Mouse (Mus musculus) hindbrain, embryonic 10.5 days (tissue): ENCODE data around the gene Ankrd39. TPM values are rescaled to one million over a fixed set of nuclear protein-coding genes. Genes with fewer than 3 reads are reported as not detected.

Experiments used
- DNase-seq: peaks from one replicate; pipeline ENCODE4 v3.0.0-alpha.2; 2017; ENCODE audit warnings: low spot score
- H3K27ac ChIP-seq: fragments of 300-500 bp; sonication (generic); 2 replicates; pipeline ENCODE4 v1.5.1; 2016; ENCODE audit warnings: mild to moderate bottlenecking, moderate library complexity
- H3K27me3 ChIP-seq: fragments of 300-500 bp; sonication (generic); 2 replicates; pipeline ENCODE4 v1.6.1; 2016; ENCODE audit warnings: mild to moderate bottlenecking; ENCODE audit not compliant: poor library complexity, insufficient read depth, severe bottlenecking
- H3K36me3 ChIP-seq: fragments of 300-500 bp; sonication (generic); 2 replicates; pipeline ENCODE4 v1.6.1; 2016; ENCODE audit warnings: mild to moderate bottlenecking, moderate library complexity
- H3K4me1 ChIP-seq: fragments of 300-500 bp; sonication (generic); replicated peaks from 2 replicates; pipeline ENCODE4 v1.6.1; 2016; ENCODE audit warnings: mild to moderate bottlenecking
- H3K4me3 ChIP-seq: fragments of 300-500 bp; sonication (generic); 2 replicates; pipeline ENCODE4 v1.5.1; 2016; ENCODE audit warnings: mild to moderate bottlenecking, moderate library complexity
- H3K9me3 ChIP-seq: fragments of 300-500 bp; sonication (generic); 2 replicates; pipeline ENCODE4 v1.6.1; 2016; ENCODE audit warnings: mild to moderate bottlenecking, moderate library complexity
- WGBS: fragments of 180-500 bp; shearing (Covaris S2); methylation state at CpG from one replicate; pipeline ENCODE4 v1.1.7; 2016; 5-methylcytosine and 5-hydroxymethylcytosine counted together
- polyA plus RNA-seq: library from polyadenylated mRNA; unstranded; fragments of >200 nt; fragmentation: Nextera tagmentation; extraction: Ambion mirVana; gene quantifications from 2 replicates; pipeline ENCODE4 v1.2.1, GENCODE M21; 2016

Ankrd39 gene
- 16.9 and 20.6 TPM in 2 replicates for polyA plus RNA-seq

GRCm38 (mm10) chr1:36546888-36547471 lies at the start of gene Ankrd39:
Gene Ankrd39 (minus strand): TSS chr1:36547445.
- no peaks in the 10 kb centered on the region for H3K27me3 ChIP-seq
- DNase-seq, result peak; percentile 98
- peaks cover 54% of the 10 kb centered on the region for H3K36me3 ChIP-seq
- under 1% methylated on average over 43 of the region's 43 CpGs for WGBS
- H3K27ac ChIP-seq, result peak within 1 kb of the TSS; percentile 90
- H3K4me1 ChIP-seq, result peaks cover 53% of the 10 kb centered on the region
- peak within 1 kb of the TSS; percentile 70 for H3K4me3 ChIP-seq
- H3K9me3 ChIP-seq, result no peaks in the 10 kb centered on the region

GRCm38 (mm10) chr1:36596114-36596513 lies 48.9 kb upstream of the Ankrd39 start:
- Histone ChIP-seq H3K27ac (peak overlapping the region; percentile 78), H3K9me3 (no peaks in the 10 kb centered on the region)
- DNase-seq, result peak; percentile 66

GRCm38 (mm10) chr1:36595167-36595931 lies 48.1 kb upstream of the Ankrd39 start:
- Histone ChIP-seq H3K36me3 (no peaks in the 10 kb centered on the region), H3K4me1 (peaks cover 39% of the 10 kb centered on the region), H3K9me3 (no peaks in the 10 kb centered on the region), H3K27ac (peak overlapping the region; percentile 78), H3K4me3 (no peak overlapping the region), H3K27me3 (no peaks in the 10 kb centered on the region; the same call in 1 of the 2 replicates)
- WGBS, result 59% methylated on average over 10 of the region's 10 CpGs
- DNase-seq, result peak; percentile 35

More at GRCm38 (mm10) chr1:36596114-36596513, 48.9 kb upstream of the Ankrd39 start:
- Histone ChIP-seq H3K27me3 (no peaks in the 10 kb centered on the region; the same call in 1 of the 2 replicates), H3K4me1 (peaks cover 34% of the 10 kb centered on the region), H3K36me3 (no peaks in the 10 kb centered on the region), H3K4me3 (no peak overlapping the region)
- WGBS, result 15% methylated on average over 4 of the region's 4 CpGs

GRCm38 (mm10) chr1:36593099-36593498 lies 45.9 kb upstream of the Ankrd39 start:
- no peaks in the 10 kb centered on the region for H3K9me3 ChIP-seq
- H3K4me3 ChIP-seq, result no peak overlapping the region
- DNase-seq, result no peak
- WGBS, result 15% methylated on average over 1 of the region's 1 CpGs
- H3K36me3 ChIP-seq, result no peaks in the 10 kb centered on the region
- no peaks in the 10 kb centered on the region; the same call in 1 of the 2 replicates for H3K27me3 ChIP-seq
- H3K27ac ChIP-seq, result 0 out of 2 replicates have a peak overlapping the region, but pooled peaks have one; percentile 19
- peaks cover 61% of the 10 kb centered on the region for H3K4me1 ChIP-seq

DNA sequence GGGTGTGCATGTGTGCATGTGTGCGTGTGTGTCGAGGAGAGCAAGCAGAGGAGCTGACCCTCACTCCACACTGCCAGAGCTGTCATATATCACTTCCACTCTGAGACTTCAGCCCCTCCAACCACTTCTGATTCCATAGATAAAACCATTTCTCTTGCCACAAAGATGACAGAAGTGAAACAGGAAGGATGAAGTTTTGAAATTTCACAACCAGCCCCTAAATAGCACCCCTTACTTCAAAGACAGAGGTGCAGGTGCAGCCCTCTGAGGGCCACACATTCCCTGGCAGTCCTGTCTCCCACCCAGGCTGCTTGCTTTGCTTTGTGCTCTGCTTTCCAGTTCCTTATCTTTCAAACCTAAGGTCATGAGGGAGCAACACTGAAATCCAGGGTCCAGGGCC lies 44.2 kb upstream of the Ankrd39 start:
- H3K27me3 ChIP-seq, result no peaks in the 10 kb centered on the region; the same call in 1 of the 2 replicates
- 87% methylated on average over 2 of the region's 2 CpGs for WGBS
- H3K4me1 ChIP-seq, result peaks cover 74% of the 10 kb centered on the region
- no peaks in the 10 kb centered on the region for H3K9me3 ChIP-seq
- H3K36me3 ChIP-seq, result no peaks in the 10 kb centered on the region
- DNase-seq, result no peak
- 0 out of 2 replicates have a peak overlapping the region, but pooled peaks have one; percentile 24 for H3K27ac ChIP-seq
- H3K4me3 ChIP-seq, result no peak overlapping the region

DNA sequence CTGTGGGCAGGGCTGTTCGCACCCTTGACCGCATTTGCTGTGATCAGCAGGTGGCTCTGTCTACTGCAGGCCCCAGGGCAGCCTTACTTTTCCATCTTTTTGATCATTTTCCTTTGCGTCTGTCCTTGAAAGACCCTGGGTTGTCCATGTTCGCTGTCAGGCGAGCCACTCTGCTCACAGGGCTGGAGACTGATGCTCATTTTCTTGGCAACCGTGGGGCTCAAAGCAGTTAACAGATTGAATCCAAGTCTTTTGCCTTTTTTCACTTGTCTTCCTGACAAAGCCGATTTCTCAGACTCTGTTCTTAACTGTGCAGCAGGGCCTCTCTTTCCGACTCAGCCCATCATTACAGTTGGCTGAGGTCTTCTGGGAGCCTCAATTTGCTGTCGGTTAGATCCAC lies 43.4 kb upstream of the Ankrd39 start:
- Histone ChIP-seq H3K4me3 (no peak overlapping the region), H3K9me3 (no peaks in the 10 kb centered on the region), H3K4me1 (peaks cover 74% of the 10 kb centered on the region), H3K36me3 (no peaks in the 10 kb centered on the region), H3K27me3 (no peaks in the 10 kb centered on the region; the same call in 1 of the 2 replicates), H3K27ac (peak overlapping the region; percentile 54; the same call in 1 of the 2 replicates)
- 70% methylated on average over 9 of the region's 9 CpGs for WGBS
- no peak for DNase-seq

- WGBS, result 41% methylated on average over 6 of the region's 6 CpGs
- H3K4me1 ChIP-seq, result peaks cover 70% of the 10 kb centered on the region
- no peaks in the 10 kb centered on the region for H3K36me3 ChIP-seq
- no peaks in the 10 kb centered on the region; the same call in 1 of the 2 replicates for H3K27me3 ChIP-seq
- no peaks in the 10 kb centered on the region for H3K9me3 ChIP-seq
- DNase-seq, result no peak
- H3K4me3 ChIP-seq, result no peak overlapping the region
- peak overlapping the region; percentile 79 for H3K27ac ChIP-seq
These were observed 42.2 kb upstream of the Ankrd39 start for GRCm38 (mm10) chr1:36589486-36589885.

- Histone ChIP-seq H3K27me3 (no peaks in the 10 kb centered on the region), H3K4me1 (peaks cover 77% of the 10 kb centered on the region), H3K4me3 (no peak overlapping the region), H3K36me3 (no peaks in the 10 kb centered on the region), H3K9me3 (no peaks in the 10 kb centered on the region), H3K27ac (peak overlapping the region; percentile 79)
- peak; percentile 67 for DNase-seq
- WGBS, result 61% methylated on average over 13 of the region's 13 CpGs
These were observed 41.5 kb upstream of the Ankrd39 start for GRCm38 (mm10) chr1:36588476-36589450.

GRCm38 (mm10) chr1:36587860-36588259 lies 40.6 kb upstream of the Ankrd39 start:
- Histone ChIP-seq H3K27ac (peak overlapping the region; percentile 79; the same call in 1 of the 2 replicates), H3K36me3 (no peaks in the 10 kb centered on the region), H3K4me3 (no peak overlapping the region), H3K4me1 (peaks cover 76% of the 10 kb centered on the region), H3K27me3 (no peaks in the 10 kb centered on the region), H3K9me3 (no peaks in the 10 kb centered on the region)
- WGBS, result 88% methylated on average over 6 of the region's 6 CpGs
- DNase-seq, result no peak

DNA sequence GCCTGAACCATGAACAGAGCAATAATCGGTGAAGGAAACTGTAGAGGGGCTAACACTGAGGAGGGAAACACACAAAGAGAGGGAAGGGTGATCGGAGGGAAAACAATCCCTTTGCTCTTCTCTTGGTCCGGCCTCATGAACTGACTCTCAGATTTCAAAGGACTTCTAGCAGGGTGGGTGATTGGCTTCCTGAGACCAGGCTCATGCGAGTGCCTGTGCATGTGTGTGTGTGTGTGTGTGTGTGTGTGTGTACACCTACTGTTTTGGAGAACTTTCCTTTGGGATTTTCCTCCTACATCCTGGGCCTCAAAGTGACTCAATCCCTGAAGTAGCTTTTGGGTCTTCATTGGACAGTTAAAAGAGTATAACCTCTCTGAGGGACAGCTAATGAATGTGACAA lies 39.0 kb upstream of the Ankrd39 start:
- WGBS, result 40% methylated on average over 4 of the region's 4 CpGs
- H3K4me1 ChIP-seq, result peaks cover 74% of the 10 kb centered on the region
- H3K27ac ChIP-seq, result peak overlapping the region; percentile 79

DNA sequence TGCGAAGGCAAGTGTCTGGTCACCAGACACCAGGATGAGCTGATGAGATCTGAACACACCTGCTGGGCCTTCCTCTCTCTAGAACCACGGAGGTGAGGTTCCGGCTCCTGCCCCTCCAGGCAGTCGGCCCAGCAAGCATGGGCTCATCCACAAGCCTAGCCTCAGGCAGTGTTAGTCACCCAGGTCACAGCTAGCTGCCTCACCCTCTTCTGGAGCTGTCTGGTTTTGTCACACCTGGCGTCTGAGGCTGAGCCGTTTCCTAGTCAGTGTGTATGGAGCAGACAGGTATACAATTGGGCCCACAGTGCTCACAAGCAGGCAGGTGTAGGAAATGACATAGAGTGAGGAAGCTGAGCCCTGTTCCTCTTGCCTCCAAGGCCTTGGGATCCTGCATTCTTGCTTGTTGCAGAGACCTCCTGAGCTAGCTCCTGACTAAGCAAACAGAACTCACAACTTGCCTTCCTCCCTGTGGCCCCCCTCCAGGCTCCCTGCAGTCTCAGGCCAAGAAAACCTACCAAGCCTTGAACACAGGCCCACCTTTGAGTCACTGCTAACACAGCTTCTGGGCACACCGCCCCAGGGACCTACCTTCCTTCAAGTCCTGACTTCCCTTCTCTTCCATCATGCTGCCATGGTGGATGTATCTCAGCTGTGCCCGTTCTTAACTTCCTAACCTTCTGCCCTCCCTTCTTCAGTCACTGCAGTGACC lies 36.3 kb upstream of the Ankrd39 start:
- H3K27ac ChIP-seq, result peak overlapping the region; percentile 31
- peaks cover 4% of the 10 kb centered on the region for H3K27me3 ChIP-seq
- no peak overlapping the region for H3K4me3 ChIP-seq
- H3K4me1 ChIP-seq, result peaks cover 71% of the 10 kb centered on the region
- no peak for DNase-seq
- no peaks in the 10 kb centered on the region for H3K9me3 ChIP-seq
- WGBS, result 79% methylated on average over 8 of the region's 8 CpGs
- H3K36me3 ChIP-seq, result no peaks in the 10 kb centered on the region

More for the DNA sequence above, 39.0 kb upstream of the Ankrd39 start:
- no peaks in the 10 kb centered on the region for H3K36me3 ChIP-seq
- peaks cover 4% of the 10 kb centered on the region for H3K27me3 ChIP-seq
- DNase-seq, result no peak
- H3K9me3 ChIP-seq, result no peaks in the 10 kb centered on the region
- no peak overlapping the region for H3K4me3 ChIP-seq

DNA sequence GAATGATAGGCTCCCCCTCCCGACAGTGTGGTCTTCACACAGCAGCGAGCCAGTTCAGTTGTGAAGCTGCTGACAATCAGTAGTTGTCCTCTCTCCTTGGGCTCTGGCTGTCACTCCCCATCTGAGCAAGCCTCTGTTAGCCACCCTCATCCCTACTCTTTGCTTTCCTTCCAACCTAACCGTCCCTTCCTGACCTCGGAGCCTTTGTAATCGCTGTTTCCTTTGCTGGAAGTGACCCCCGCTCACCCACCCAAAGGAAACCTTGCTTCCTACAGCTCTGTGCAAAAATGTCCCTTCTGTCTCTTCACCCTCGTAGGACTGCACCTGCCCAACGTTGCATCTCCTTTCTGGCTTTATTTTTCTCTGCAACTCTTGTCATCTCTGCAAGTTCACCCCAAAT lies 35.0 kb upstream of the Ankrd39 start:
- H3K27ac ChIP-seq, result peak overlapping the region; percentile 16; the same call in 1 of the 2 replicates
- peaks cover 61% of the 10 kb centered on the region for H3K4me1 ChIP-seq
- no peak overlapping the region for H3K4me3 ChIP-seq
- no peaks in the 10 kb centered on the region for H3K9me3 ChIP-seq
- WGBS, result 75% methylated on average over 8 of the region's 8 CpGs
- peaks cover 4% of the 10 kb centered on the region for H3K27me3 ChIP-seq
- H3K36me3 ChIP-seq, result no peaks in the 10 kb centered on the region
- DNase-seq, result no peak
